Mouse (Mus musculus) stomach, embryonic 14.5 days (tissue): Measurements from ENCODE around the gene Cxcl15. TPM values are rescaled to one million over a fixed set of nuclear protein-coding genes. Genes with fewer than 3 reads are reported as not detected.
"Not testable (repeated sequence)": the region's sequence is repeated elsewhere in the genome, so short reads cannot be mapped to it uniquely, and the experiment has no call there.

Experiments
- ATAC-seq: fragments of 200-750 bp; cut with Nextera tagmentation; 2 replicates; pipeline ENCODE4 v1.8.0; 2017; ENCODE audit warnings: low read depth, moderate TSS enrichment; ENCODE audit not compliant: insufficient number of reproducible peaks, insufficient read depth, low FRiP score
- H3K27ac ChIP-seq: fragments of 300-500 bp; sonication (generic); 2 replicates; pipeline ENCODE4 v1.5.1; 2014; ENCODE audit warnings: mild to moderate bottlenecking, low read length, moderate library complexity, mixed read lengths
- H3K27me3 ChIP-seq: fragments of 300-500 bp; sonication (generic); 2 replicates; pipeline ENCODE4 v1.6.1; 2014; ENCODE audit warnings: low read length, control low read depth, mixed read lengths; ENCODE audit not compliant: control insufficient read depth, insufficient read depth
- H3K36me3 ChIP-seq: fragments of 300-500 bp; sonication (generic); 2 replicates; pipeline ENCODE4 v1.6.1; 2014; ENCODE audit warnings: mild to moderate bottlenecking, control low read depth, low read length, moderate library complexity, mixed read lengths; ENCODE audit not compliant: control insufficient read depth, insufficient read depth
- H3K4me1 ChIP-seq: fragments of 300-500 bp; sonication (generic); 2 replicates; pipeline ENCODE4 v1.6.1; 2014; ENCODE audit warnings: low read length, control low read depth, mixed read lengths; ENCODE audit not compliant: control insufficient read depth, insufficient read depth
- H3K4me2 ChIP-seq: fragments of 300-500 bp; sonication (generic); replicated peaks from 2 replicates; pipeline ENCODE4 v1.6.1; 2014; ENCODE audit warnings: low read depth, low read length, control low read depth
- H3K4me3 ChIP-seq: fragments of 300-500 bp; sonication (generic); 2 replicates; pipeline ENCODE4 v1.5.1; 2014; ENCODE audit warnings: low read depth, low read length, control low read depth
- H3K9ac ChIP-seq: fragments of 300-500 bp; sonication (generic); replicated peaks from 2 replicates; pipeline ENCODE4 v1.6.1; 2014; ENCODE audit warnings: low read depth, mild to moderate bottlenecking, control low read depth, low read length, moderate library complexity, mixed read lengths
- H3K9me3 ChIP-seq: fragments of 300-500 bp; sonication (generic); 2 replicates; pipeline ENCODE4 v1.6.1; 2016; ENCODE audit warnings: low read depth, low read length, control low read depth; ENCODE audit not compliant: control insufficient read depth
- WGBS: fragments of 180-500 bp; shearing (Covaris S2); extraction: QIAGEN DNeasy Blood & Tissue Kit; methylation state at CpG from one replicate; pipeline ENCODE4 v1.1.7; 2014; 5-methylcytosine and 5-hydroxymethylcytosine counted together
- microRNA-seq: library from miRNA; unstranded; fragments of <30 nt; microRNA quantifications from one replicate; pipeline ENCODE4, GENCODE M21; 2016
- polyA plus RNA-seq: library from polyadenylated mRNA; unstranded; fragments of >200 nt; fragmentation: Nextera tagmentation; extraction: Ambion mirVana; gene quantifications from 2 replicates; pipeline ENCODE4 v1.2.1, GENCODE M21; 2014

The Cxcl15 gene
- polyA plus RNA-seq, 1 experiment from 2014 or later, result 5.0 TPM

DNA sequence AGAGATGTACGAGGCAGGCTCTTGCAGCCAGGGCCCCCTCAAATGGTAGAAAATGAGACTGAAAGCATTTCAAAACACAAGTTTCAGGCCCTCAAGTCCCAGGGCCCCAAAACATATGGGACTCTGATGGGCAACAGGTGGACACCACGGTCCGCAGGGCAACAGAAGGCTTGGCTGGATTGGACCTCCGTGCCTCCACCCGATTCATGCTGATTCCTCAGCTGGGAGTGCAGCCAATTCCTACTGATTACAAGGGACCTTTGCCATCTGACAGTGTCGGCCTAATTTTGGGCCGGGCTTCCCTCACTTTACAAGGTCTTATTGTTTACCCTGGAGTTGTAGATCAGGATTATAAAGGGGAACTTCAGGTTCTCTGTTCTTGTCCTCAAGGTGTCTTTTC is 55.8 kb downstream of the Cxcl15 start:
- H3K9me3 ChIP-seq, H3K27ac ChIP-seq, H3K9ac ChIP-seq, H3K4me1 ChIP-seq, ATAC-seq, H3K27me3 ChIP-seq, H3K36me3 ChIP-seq, H3K4me3 ChIP-seq, H3K4me2 ChIP-seq: not testable (repeated sequence)
- 91% methylated on average over 7 of the region's 7 CpGs for WGBS

DNA sequence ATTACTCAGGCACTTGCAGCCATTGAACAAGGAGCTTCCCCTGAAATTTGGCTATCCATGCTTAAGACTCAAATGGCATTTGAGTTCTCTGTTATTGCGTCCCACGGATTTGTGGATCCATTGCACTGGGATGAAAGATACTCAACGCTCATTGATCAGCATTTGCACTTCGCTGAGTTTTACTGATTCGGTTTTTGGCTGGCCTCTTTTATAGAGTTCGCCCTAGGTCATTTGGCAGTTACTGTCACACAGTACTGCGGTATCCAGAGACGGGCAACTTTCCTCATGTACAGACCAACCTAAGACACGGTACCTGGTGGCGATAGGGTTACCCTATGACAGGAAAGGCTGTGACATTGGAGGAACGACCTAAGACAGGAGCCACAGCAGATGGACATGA is 57.1 kb downstream of the Cxcl15 start:
- H3K4me3 ChIP-seq, H3K4me2 ChIP-seq, H3K36me3 ChIP-seq, ATAC-seq, H3K9me3 ChIP-seq, H3K9ac ChIP-seq, H3K27ac ChIP-seq, H3K27me3 ChIP-seq, H3K4me1 ChIP-seq: not testable (repeated sequence)
- WGBS, result 92% methylated on average over 11 of the region's 11 CpGs

Small RNA genes within 50 kb of the gene (microRNA-seq; reads per million reads assigned to microRNA genes)
- not detected for gene Gm24322

Other genes starting within 250 kb of the Cxcl15 start
- 0.19 and 0.42 TPM in 2 replicates for gene 5830473C10Rik, start 233.4 kb upstream of the Cxcl15 start, polyA plus RNA-seq
- gene Rassf6, start 153.9 kb upstream of the Cxcl15 start, polyA plus RNA-seq, result 5.5 and 5.8 TPM in 2 replicates
- gene Cxcl5, start 35.2 kb upstream of the Cxcl15 start, polyA plus RNA-seq, result 0.20 and 0.53 TPM in 2 replicates
- 2.5 and 3.1 TPM in 2 replicates for gene Ppbp, start 26.0 kb upstream of the Cxcl15 start, polyA plus RNA-seq
- gene Pf4, start 22.1 kb upstream of the Cxcl15 start, polyA plus RNA-seq, result 60.2 and 63.8 TPM in 2 replicates
- not detected in 2 replicates for gene Cxcl3, start 8.4 kb upstream of the Cxcl15 start, polyA plus RNA-seq
- 0.83 and 1.2 TPM in 2 replicates for gene Cxcl1, start 96.7 kb downstream of the Cxcl15 start, polyA plus RNA-seq
- gene Cxcl2, start 109.3 kb downstream of the Cxcl15 start, polyA plus RNA-seq, result not detected in 2 replicates
- 56.4 and 58.9 TPM in 2 replicates for gene Mthfd2l, start 136.6 kb downstream of the Cxcl15 start, polyA plus RNA-seq
- 0.43 TPM in 1 of 2 replicates, not detected in the other for gene Epgn, start 232.9 kb downstream of the Cxcl15 start, polyA plus RNA-seq